Mouse (Mus musculus): ENCODE data around the gene Rpl31.

The Rpl31 gene

GRCm38 (mm10) chr1:39399228-39399627 lies 31.6 kb downstream of the Rpl31 start:
- no peak for DNase-seq (ENCODE audit: low read depth, low spot score)

DNA sequence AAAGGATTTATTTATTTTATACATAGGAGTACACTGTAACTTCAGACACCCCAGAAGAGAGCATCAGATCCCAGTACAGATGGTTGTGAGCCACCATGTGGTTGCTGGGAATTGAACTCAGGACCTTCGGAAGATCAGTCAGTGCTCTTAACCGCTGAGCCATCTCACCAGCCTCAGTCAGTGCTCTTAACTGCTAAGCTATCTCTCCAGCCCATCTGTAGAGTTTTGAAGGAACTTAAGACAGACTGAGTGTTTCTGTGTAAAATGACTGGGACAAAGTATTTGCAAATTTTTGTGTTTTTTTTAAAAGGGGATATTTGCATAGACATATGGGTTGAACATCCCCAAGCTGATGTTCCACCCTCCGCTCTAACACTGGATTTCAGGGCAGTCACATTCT lies 32.5 kb downstream of the Rpl31 start:
- no peak for DNase-seq (ENCODE audit: low read depth, low spot score)

GRCm38 (mm10) chr1:39407108-39407507 lies 39.5 kb downstream of the Rpl31 start:
- DNase-seq (ENCODE audit: low read depth, low spot score) = no peak

GRCm38 (mm10) chr1:39408123-39408522 lies 40.5 kb downstream of the Rpl31 start:
- no peak for DNase-seq (ENCODE audit: low read depth, low spot score)

GRCm38 (mm10) chr1:39408668-39409067 lies 41.0 kb downstream of the Rpl31 start:
- DNase-seq (ENCODE audit: low read depth, low spot score) = no peak

DNA sequence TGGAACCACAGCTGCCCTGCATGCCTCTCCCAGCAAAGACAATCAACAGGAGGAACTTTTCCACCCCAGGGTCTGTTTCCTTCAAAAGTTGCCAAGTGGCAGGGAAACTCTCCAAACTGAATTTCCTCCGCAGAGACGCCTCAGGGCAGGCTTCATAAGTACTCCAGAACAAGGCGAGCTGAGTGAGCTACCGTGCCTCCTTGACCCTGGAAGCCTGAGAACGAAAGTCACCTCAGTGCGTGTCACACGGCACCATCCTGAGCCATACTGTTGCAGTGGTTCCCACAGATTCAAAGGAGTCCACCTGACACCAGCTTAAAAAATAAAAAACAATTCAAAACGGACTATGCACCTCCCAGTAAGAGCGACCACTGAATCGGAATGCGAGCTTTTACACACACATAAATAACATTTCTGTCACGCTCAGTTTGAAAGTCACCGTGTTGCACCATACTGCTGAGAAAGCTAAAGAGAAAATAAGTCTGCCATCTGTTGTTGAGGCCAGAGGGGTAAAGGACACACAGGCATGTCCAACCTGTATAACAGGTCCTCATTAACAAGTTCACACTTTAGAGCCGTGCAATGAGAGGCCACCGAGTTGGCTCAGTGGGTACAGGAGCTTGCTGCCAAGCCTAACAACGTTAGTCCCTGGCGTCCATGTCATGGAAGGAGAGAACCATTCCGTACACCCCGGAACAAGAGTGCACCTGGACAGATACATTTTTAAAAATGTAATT lies 42.6 kb downstream of the Rpl31 start:
- no peak for DNase-seq (ENCODE audit: low read depth, low spot score)

DNA sequence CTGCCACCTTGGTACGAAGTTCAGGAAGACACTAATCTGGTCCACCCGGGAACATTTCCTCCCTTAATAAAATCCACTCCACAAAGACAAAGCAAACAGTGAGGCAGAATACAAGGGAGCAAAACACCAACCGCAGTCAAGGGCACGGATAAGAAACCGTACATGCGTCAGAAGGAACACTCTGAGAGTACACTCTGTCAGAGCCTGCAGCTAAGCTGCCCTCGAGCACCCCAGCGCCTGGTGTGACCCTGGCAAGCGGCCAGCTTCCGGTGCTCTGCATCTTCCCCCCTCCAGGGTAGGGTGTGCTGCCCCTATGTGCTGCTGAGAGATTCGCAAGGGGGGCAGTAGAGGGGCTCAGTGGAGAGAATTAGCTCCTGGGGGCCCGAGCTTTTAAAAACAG lies 50.2 kb downstream of the Rpl31 start:
- DNase-seq (ENCODE audit: low read depth, low spot score) = no peak

GRCm38 (mm10) chr1:39418852-39419251 lies 51.2 kb downstream of the Rpl31 start:
- DNase-seq (ENCODE audit: low read depth, low spot score) = no peak

DNA sequence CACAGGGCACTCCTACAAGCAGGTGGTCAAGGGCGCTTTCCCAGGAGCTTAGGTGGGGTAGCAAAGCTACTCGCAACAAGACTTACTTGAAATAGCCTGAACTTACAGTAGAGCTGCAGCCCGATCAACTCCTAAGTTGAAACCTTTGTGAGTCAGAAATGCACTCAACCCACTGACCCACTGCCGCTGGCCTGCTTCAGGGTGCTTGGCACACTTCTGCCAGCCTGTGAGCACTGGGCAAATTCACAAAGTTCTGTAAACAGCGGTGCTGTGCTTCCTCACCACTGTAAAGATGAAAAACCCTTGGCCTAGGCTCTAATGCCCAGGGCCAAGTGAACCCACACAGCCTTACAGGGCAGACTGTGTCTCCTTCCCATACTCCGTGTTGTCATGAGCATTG lies 53.3 kb downstream of the Rpl31 start:
- DNase-seq (ENCODE audit: low read depth, low spot score) = no peak
